ENCODE assay signal across 13 mouse cellular contexts in the genomic region with DNA sequence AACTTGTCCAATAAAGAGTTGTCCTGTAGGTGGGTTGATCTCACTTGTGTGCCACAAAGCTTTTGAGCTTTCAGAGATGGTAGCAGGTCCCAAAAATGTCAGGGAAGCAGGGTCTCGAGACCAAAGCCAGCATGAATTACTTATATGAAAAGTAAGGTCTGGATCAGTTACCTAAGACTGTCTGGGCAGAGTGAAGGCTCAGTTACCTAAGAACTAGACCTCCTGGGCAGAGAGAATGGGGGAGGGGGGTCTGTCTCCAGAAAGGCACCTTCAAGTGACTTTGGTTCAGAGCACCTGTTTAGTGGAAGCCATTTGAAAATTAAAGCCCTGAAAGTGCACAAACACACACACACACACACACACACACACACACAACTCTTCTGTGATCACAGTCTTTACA. TPM values are rescaled to one million over a fixed set of nuclear protein-coding genes. Genes with fewer than 3 reads are reported as not detected.
DNase-seq lines count a peak whose midpoint lies in the region; ATAC-seq and TF ChIP-seq lines count a peak whose summit lies in the region.
"Had no signal": no experiment of that assay in that cellular context is flagged by ENCODE, and none has a peak within 500 bp of the region (broad histone marks: within the 10 kb centered on the region; RNA-seq: fewer than 3 reads in every experiment).

No protein-coding gene starts in this region.

- peak overlapping the region; percentile 98 for H3K27ac ChIP-seq in kidney, embryonic 15.5 days
- peak overlapping the region; percentile 60; the same call in 1 of the 2 replicates for H3K27ac ChIP-seq in stomach, embryonic 14.5 days (ENCODE audit: low read length)
- no peak overlapping the region; the same call in 1 of the 2 replicates for H3K27ac ChIP-seq in stomach, postnatal 0 days (replicated peaks)
- H3K27ac ChIP-seq: neural tube, embryonic 15.5 days had no signal

- no peak for TF ChIP-seq CTCF in stomach, postnatal 0 days (IDR thresholded peaks at IDR 0.05; ENCODE audit: low read depth)

- ATAC-seq in kidney, embryonic 15.5 days (replicated peaks; ENCODE audit: low FRiP score), result no peak
- no peak for ATAC-seq in stomach, embryonic 14.5 days (ENCODE audit: insufficient number of reproducible peaks, insufficient read depth, low FRiP score, low read depth)
- ATAC-seq in stomach, postnatal 0 days (ENCODE audit: low FRiP score, low TSS enrichment), result no peak

- H3K4me3 ChIP-seq in kidney, embryonic 15.5 days (replicated peaks), result no peak overlapping the region
- H3K4me3 ChIP-seq in stomach, embryonic 14.5 days (ENCODE audit: low read depth, low read length), result no peak overlapping the region
- no peak overlapping the region for H3K4me3 ChIP-seq in stomach, postnatal 0 days (ENCODE audit: low read depth, low read length)
- H3K4me3 ChIP-seq: neural tube, embryonic 15.5 days had no signal

- H3K36me3 ChIP-seq in kidney, embryonic 15.5 days, result peaks cover 6% of the 10 kb centered on the region; the same call in 1 of the 2 replicates
- no peaks in the 10 kb centered on the region; the same call in 1 of the 2 replicates for H3K36me3 ChIP-seq in stomach, embryonic 14.5 days (ENCODE audit: control insufficient read depth, insufficient read depth, low read length)
- H3K36me3 ChIP-seq in stomach, postnatal 0 days (ENCODE audit: control insufficient read depth, insufficient read depth, low read length), result no peaks in the 10 kb centered on the region
- H3K36me3 ChIP-seq: neural tube, embryonic 15.5 days had no signal

- H3K27me3 ChIP-seq in kidney, embryonic 15.5 days, result peaks cover 5% of the 10 kb centered on the region; the same call in 1 of the 2 replicates
- no peaks in the 10 kb centered on the region for H3K27me3 ChIP-seq in stomach, embryonic 14.5 days (ENCODE audit: control insufficient read depth, insufficient read depth, low read length)
- H3K27me3 ChIP-seq in stomach, postnatal 0 days (ENCODE audit: control insufficient read depth, insufficient read depth, low read length), result no peaks in the 10 kb centered on the region

- no peak overlapping the region for H3K9ac ChIP-seq in kidney, embryonic 15.5 days
- no peak overlapping the region for H3K9ac ChIP-seq in stomach, embryonic 14.5 days (replicated peaks; ENCODE audit: low read depth, low read length)
- no peak overlapping the region for H3K9ac ChIP-seq in stomach, postnatal 0 days (ENCODE audit: low read length)
- H3K9ac ChIP-seq: neural tube, embryonic 15.5 days had no signal

- H3K9me3 ChIP-seq in kidney, embryonic 15.5 days (replicated peaks), result no peaks in the 10 kb centered on the region
- H3K9me3 ChIP-seq in stomach, embryonic 14.5 days (ENCODE audit: control insufficient read depth, low read depth, low read length), result no peaks in the 10 kb centered on the region
- no peaks in the 10 kb centered on the region for H3K9me3 ChIP-seq in stomach, postnatal 0 days (ENCODE audit: control insufficient read depth, low read length)
- H3K9me3 ChIP-seq: neural tube, embryonic 15.5 days had no signal

- no peak overlapping the region for H3K4me2 ChIP-seq in kidney, embryonic 15.5 days
- H3K4me2 ChIP-seq in stomach, embryonic 14.5 days (replicated peaks; ENCODE audit: low read depth, low read length), result no peak overlapping the region
- H3K4me2 ChIP-seq in stomach, postnatal 0 days (replicated peaks; ENCODE audit: low read depth), result no peak overlapping the region

- peaks cover 59% of the 10 kb centered on the region for H3K4me1 ChIP-seq in kidney, embryonic 15.5 days
- H3K4me1 ChIP-seq in stomach, embryonic 14.5 days (ENCODE audit: control insufficient read depth, insufficient read depth, low read length), result peaks cover 28% of the 10 kb centered on the region; the same call in 1 of the 2 replicates
- H3K4me1 ChIP-seq in stomach, postnatal 0 days (replicated peaks; ENCODE audit: control insufficient read depth, insufficient read depth), result peaks cover 11% of the 10 kb centered on the region

- 59% methylated on average over 1 of the region's 1 CpGs for WGBS in kidney, embryonic 15.5 days
- 86% methylated on average over 1 of the region's 1 CpGs for WGBS in stomach, embryonic 14.5 days
- WGBS in stomach, postnatal 0 days, result 84% methylated on average over 1 of the region's 1 CpGs

- peak; percentile 69 for DNase-seq in cerebellum, adult 9-10 months
- DNase-seq in cerebellum, postnatal 36 days, result no peak
- no peak for DNase-seq in kidney, postnatal 36 days
- DNase-seq in stomach, postnatal 0 days (ENCODE audit: low spot score), result no peak
- DNase-seq in frontal cortex, adult 2 months (ENCODE audit: extremely low spot score in 1 of 2, low spot score in 1 of 2), result no peak
- no peak for DNase-seq in heart, adult 11 months
- DNase-seq: cerebellum, adult 11-12 months; thymus, adult 2 months had no signal

- no peak for TF ChIP-seq EP300 in stomach, postnatal 0 days (optimal IDR thresholded peaks at IDR 0.05)

RNA-seq across cellular contexts. Expression of gene Smarcd2, which starts 1.6 kb away (rescaled TPM):
- polyA plus RNA-seq in kidney, embryonic 15.5 days (2015; fragmentation: Nextera tagmentation; extraction: Ambion mirVana), result 57.8 and 59.0 TPM in 2 replicates
- polyA plus RNA-seq in stomach, embryonic 14.5 days (2014; fragmentation: Nextera tagmentation; extraction: Ambion mirVana), result 82.8 and 86.2 TPM in 2 replicates
- 43.5 and 47.6 TPM in 2 replicates for polyA plus RNA-seq in stomach, postnatal 0 days (2015; fragmentation: Nextera tagmentation; extraction: Ambion mirVana)
- 32.1 and 33.5 TPM in 2 replicates for polyA plus RNA-seq in frontal cortex, adult 2 months (2012; rRNA removed)

RNA-seq across cellular contexts. Expression of gene Tcam1, which starts 2.1 kb away (rescaled TPM):
- polyA plus RNA-seq in kidney, embryonic 15.5 days (2015; fragmentation: Nextera tagmentation; extraction: Ambion mirVana), result 0.65 and 0.82 TPM in 2 replicates
- 0.07 and 0.41 TPM in 2 replicates for polyA plus RNA-seq in stomach, embryonic 14.5 days (2014; fragmentation: Nextera tagmentation; extraction: Ambion mirVana)
- polyA plus RNA-seq in stomach, postnatal 0 days (2015; fragmentation: Nextera tagmentation; extraction: Ambion mirVana), result 0.07 and 0.10 TPM in 2 replicates
- 0.23 and 0.28 TPM in 2 replicates for polyA plus RNA-seq in frontal cortex, adult 2 months (2012; rRNA removed)
- polyA plus RNA-seq: heart, postnatal 0 days; liver, adult 2 months had no signal

RNA-seq across cellular contexts. Expression of gene Psmc5, which starts 18.4 kb away (rescaled TPM):
- polyA plus RNA-seq in kidney, embryonic 15.5 days (2015; fragmentation: Nextera tagmentation; extraction: Ambion mirVana), result 303 and 306 TPM in 2 replicates
- 241 and 254 TPM in 2 replicates for polyA plus RNA-seq in stomach, embryonic 14.5 days (2014; fragmentation: Nextera tagmentation; extraction: Ambion mirVana)
- 202 and 206 TPM in 2 replicates for polyA plus RNA-seq in stomach, postnatal 0 days (2015; fragmentation: Nextera tagmentation; extraction: Ambion mirVana)
- polyA plus RNA-seq in frontal cortex, adult 2 months (2012; rRNA removed), result 229 and 247 TPM in 2 replicates

RNA-seq across cellular contexts. Expression of gene Ftsj3, which starts 18.5 kb away (rescaled TPM):
- polyA plus RNA-seq in kidney, embryonic 15.5 days (2015; fragmentation: Nextera tagmentation; extraction: Ambion mirVana), result 64.3 and 70.2 TPM in 2 replicates
- polyA plus RNA-seq in stomach, embryonic 14.5 days (2014; fragmentation: Nextera tagmentation; extraction: Ambion mirVana), result 50.2 and 54.3 TPM in 2 replicates
- 24.4 and 24.5 TPM in 2 replicates for polyA plus RNA-seq in stomach, postnatal 0 days (2015; fragmentation: Nextera tagmentation; extraction: Ambion mirVana)
- 23.7 and 28.1 TPM in 2 replicates for polyA plus RNA-seq in frontal cortex, adult 2 months (2012; rRNA removed)

RNA-seq across cellular contexts. Expression of gene Gh, which starts 27.3 kb away (rescaled TPM):
- not detected in 2 replicates for polyA plus RNA-seq in kidney, embryonic 15.5 days (2015; fragmentation: Nextera tagmentation; extraction: Ambion mirVana)
- polyA plus RNA-seq in stomach, embryonic 14.5 days (2014; fragmentation: Nextera tagmentation; extraction: Ambion mirVana), result not detected in 2 replicates
- polyA plus RNA-seq in stomach, postnatal 0 days (2015; fragmentation: Nextera tagmentation; extraction: Ambion mirVana), result not detected in 2 replicates
- 2.1 TPM in 1 of 2 replicates, not detected in the other for polyA plus RNA-seq in frontal cortex, adult 2 months (2012; rRNA removed)
- polyA plus RNA-seq: heart, postnatal 0 days; liver, adult 2 months; neural tube, embryonic 15.5 days had no signal
